Mouse (Mus musculus) A20 (cell line): ENCODE measurements at regions not wholly inside any gene's neighbourhood (a gene's known extent, or its start where the extent isn't known, plus 50 kb on each side); places are given as distances from the start of the nearest gene placed in this dataset.

ENCODE experiments used
- DNase-seq: peaks from one replicate; pipeline ENCODE4 v3.0.0-alpha.2; 2011; ENCODE audit warnings: low read depth, low spot score

GRCm38 (mm10) chr3:155246628-155247027, 153.4 kb downstream of the Lrriq3 start:
- no peak for DNase-seq

DNA sequence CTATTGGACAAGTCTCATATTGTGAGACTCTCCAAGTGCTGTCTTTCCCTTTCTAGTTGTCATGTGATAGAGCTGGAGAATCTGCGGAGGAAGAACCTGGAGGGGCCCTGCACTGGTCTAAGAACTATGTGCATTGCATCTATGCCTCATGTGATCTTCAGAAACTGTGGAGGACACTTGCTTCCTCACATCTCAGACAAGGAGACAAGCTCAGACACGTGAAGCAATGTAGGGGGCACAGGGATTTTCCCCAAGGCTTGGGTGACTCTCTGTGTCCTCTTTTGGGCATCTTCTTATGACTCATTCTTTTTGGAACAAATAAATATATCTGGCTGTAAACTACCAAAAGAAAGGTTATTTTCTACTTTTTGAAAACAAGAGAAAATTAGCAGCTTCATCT, 153.9 kb downstream of the Lrriq3 start:
- DNase-seq, result peak; percentile 29

- no peak for DNase-seq
These were observed 154.7 kb downstream of the Lrriq3 start for GRCm38 (mm10) chr3:155247929-155248328.

- DNase-seq, result peak; percentile 31
These were observed 157.7 kb downstream of the Lrriq3 start for GRCm38 (mm10) chr3:155250904-155251303.

DNA sequence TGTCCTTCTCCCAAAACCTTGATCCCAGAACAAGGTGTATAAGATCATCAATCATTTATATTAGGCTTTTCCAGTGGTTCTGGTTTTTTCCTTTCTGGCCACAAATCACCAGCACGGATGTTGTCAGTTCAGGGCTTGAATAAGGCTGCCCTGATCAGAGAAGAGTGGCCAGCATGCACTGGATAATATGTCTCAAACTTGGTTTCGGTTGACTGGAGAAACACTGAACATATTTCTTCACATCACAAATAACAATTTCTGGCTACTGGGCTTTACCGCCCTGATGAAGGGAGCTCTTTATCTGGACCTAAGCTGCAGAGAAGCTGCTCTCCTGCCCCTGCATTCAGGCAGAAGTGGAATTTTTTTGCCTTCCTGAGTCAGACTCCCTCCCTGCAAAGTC, 205.0 kb downstream of the Lrriq3 start:
- no peak for DNase-seq

DNA sequence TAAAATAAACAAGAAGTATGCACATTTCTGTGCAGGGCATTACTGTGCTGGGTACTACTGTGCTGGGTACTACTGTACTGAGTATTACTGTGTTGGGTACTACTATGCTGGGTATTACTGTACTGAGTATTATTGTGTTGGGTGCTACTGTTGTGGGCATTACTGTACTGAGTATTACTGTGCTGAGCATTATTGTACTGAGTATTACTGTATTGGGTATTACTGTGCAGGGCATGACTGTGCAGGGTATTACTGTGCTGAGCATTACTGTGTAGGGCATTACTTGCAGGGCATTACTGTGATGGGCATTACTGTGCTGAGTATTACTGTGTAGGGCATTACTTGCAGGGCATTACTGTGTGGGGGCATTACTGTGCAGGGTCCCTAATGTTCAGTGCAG, 205.5 kb downstream of the Lrriq3 start:
- DNase-seq, result no peak

- DNase-seq, result no peak
These were observed 229.1 kb downstream of the Lrriq3 start for GRCm38 (mm10) chr3:155322322-155322721.

GRCm38 (mm10) chr3:155329701-155330100, 236.5 kb downstream of the Lrriq3 start:
- DNase-seq, result no peak

- DNase-seq, result no peak
These were observed 256.0 kb downstream of the Lrriq3 start for GRCm38 (mm10) chr3:155349185-155349584.

GRCm38 (mm10) chr3:155351636-155352035, 258.4 kb downstream of the Lrriq3 start:
- peak; percentile 9 for DNase-seq

- DNase-seq, result no peak
These were observed 259.1 kb downstream of the Lrriq3 start for GRCm38 (mm10) chr3:155352277-155352802.

- no peak for DNase-seq
These were observed 267.2 kb downstream of the Lrriq3 start for GRCm38 (mm10) chr3:155360399-155360798.

DNA sequence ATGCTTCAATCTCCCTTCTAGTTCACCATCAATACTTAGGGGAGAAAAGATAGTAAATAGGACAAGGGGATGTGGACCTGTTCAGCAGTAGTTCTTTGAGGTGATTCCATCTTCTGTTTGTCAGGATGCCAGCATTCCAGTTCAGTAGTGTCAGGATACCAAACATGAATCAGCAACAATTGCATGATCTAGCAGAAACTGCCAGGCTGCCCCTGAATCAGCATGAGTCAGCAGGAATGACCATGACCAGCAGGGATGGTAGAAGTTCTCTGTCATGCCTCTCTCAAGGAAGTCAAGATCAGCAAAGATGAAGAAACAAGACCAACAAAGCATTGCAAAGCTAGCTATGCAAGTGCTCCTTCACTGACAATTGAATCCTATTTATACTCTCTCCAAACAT, 277.5 kb downstream of the Lrriq3 start:
- DNase-seq, result no peak

DNA sequence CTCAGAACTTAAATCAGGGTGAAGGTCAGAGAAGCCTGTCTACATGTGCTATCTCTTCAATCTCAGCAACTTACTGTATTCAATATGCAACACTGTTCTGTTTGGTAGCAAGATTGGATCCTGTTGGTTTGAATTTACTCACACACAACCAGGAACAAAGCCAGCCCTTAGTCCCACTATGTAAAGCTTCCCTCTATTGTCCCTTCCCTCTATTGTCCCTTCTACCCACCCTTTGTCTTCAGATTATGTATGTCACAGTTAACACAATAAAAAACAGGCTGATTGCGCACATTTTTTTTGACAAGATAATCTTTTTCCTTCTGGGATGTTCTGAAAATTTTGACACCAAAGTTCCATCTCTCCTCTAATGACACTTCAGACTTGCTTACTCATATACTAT, 280.4 kb downstream of the Lrriq3 start:
- no peak for DNase-seq

DNA sequence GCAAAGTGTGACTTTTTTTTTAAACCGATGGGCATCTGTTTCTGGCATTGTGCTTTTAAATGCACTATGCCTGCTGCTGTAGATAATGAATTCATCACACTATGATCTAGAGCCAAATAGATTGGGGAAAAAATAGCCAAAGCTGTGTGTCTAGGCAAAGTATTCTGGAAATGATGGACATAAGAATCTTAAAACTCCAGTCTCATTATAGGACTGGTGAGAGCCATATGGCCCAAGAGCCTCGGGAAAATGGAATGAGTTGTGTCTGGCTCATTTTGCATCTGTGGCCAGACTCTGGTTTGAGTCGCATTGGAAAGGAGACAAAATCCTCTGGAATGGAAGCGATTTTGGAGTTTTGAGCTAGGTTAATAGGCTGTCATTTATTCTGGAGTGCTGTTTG, 288.7 kb downstream of the Lrriq3 start:
- DNase-seq, result no peak

GRCm38 (mm10) chr3:155382817-155383216, 289.6 kb downstream of the Lrriq3 start:
- no peak for DNase-seq

DNA sequence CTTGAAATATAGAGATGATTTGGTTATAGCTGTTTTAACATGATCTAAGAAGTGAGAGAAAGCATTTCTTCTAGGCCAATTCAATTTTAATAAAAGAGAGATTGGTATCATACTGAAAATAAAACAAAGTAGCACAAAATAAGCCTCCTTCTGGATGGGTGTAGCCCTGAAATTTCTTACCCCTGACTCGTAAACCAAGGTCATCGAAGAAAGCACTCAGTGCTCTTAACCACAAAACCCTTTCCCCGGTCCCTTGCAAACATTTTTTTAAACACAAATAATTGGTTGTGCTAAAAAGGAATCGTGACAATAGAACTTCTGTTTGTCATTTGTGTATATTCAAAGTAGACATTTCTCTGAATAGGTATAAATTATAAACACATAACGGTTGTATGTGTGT, 297.4 kb downstream of the Lrriq3 start:
- no peak for DNase-seq

- DNase-seq, result no peak
These were observed 302.9 kb downstream of the Lrriq3 start for GRCm38 (mm10) chr3:155396134-155396533.

DNA sequence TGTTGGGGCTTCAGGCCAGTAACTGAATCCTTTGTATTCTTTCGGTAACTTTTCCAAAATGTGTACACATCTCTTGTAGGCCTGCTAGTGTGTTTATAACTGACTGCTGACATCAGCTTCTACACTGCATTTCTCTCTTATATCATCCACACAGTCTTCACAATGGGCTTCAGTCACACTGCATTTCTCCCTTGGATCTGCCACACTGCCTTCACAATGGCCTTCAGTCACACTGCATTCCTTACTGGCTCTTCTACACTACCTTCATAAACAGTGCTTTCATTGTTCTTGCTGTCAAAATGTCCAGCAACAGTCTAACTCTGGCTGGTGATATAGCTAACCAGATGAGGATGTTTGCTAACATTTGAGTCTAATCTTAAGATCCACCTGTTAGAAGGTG, 308.5 kb downstream of the Lrriq3 start:
- DNase-seq, result no peak

DNA sequence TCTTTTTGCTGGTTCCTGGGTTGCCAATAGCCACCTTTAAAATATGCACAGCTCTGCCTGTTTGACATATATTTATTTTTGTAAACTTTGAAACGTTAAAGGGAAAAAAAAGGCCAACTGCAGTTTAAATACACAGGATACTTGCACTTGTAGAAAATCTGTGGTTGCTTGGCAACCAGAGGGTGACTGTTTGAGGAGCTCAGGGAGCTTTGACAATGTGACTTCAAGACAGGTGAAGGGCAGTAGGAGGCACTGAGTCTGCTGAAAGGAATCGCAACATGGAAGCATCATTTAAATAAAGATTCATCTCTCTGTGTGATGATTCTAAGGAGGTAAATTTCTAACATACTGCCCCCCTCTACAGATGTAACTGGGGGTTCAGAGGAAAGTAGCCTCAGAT, 315.7 kb downstream of the Lrriq3 start:
- no peak for DNase-seq

GRCm38 (mm10) chr3:155409371-155409770, 316.1 kb downstream of the Lrriq3 start:
- no peak for DNase-seq

- DNase-seq, result no peak
These were observed 316.6 kb downstream of the Lrriq3 start for GRCm38 (mm10) chr3:155409867-155410266.

DNA sequence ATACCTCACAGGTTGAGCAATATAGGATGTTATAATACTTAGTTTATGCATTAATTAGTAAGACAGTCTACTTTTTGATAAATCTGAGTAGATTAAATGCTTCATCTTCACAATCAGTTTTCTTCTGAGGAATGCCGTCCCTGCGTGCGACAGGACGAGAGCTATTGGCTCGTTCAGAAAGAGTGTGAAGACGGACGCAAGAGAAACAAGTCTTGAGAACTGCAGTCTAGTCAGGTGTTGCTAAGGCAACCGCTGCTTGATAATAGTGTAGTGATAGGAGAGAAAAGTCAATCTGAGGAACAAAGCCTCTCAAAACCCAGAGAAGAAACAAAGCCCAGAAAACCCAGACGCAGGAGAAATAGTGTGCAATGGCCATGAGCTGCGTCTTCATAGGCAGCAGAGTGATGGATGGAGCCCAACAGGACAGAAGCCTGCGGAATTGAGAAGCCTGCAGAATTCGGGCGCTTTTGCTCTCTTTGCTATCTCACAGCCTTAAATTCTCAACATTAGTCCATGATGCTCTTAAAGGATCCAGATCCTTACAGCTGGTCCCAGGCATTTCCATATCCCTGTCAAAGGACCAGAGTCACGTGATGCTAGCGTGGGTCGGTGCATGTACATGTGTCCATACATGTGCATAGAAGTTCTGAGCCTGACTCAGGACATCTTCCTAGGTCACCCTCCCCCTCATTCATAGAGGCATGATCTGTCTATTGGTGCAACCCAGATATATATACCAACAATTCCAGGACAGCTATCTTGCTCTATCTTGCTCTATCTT, 366.7 kb downstream of the Lrriq3 start:
- DNase-seq, result no peak

- no peak for DNase-seq
These were observed 368.9 kb downstream of the Lrriq3 start for GRCm38 (mm10) chr3:155462095-155462494.
